Mouse (Mus musculus) CH12.LX (cell line): ENCODE measurements at regions not wholly inside any gene's neighbourhood (a gene's known extent, or its start where the extent isn't known, plus 50 kb on each side); places are given as distances from the start of the nearest gene placed in this dataset.

Source experiments
- CHD2 ChIP-seq: IDR thresholded peaks from 2 replicates; pipeline ENCODE4 v1.6.1; 2011; ENCODE audit warnings: low read length, improper control_type of control experiment
- CTCF ChIP-seq, 2 experiments: IDR thresholded peaks in 1 of 2; conservative IDR thresholded peaks in 1 of 2; 2 replicates each; pipeline ENCODE4 v1.5.1; 2011 to 2012; ENCODE audit warnings: low read depth in 2 of 2, low read length in 2 of 2, improper control_type of control experiment in 1 of 2, inconsistent platforms in 1 of 2, mild to moderate bottlenecking in 1 of 2, moderate library complexity in 1 of 2
- E2F4 ChIP-seq: IDR thresholded peaks from 2 replicates; pipeline ENCODE4 v1.6.1; 2011; ENCODE audit warnings: low read depth, low read length, improper control_type of control experiment; ENCODE audit not compliant: insufficient replicate concordance
- JUN ChIP-seq: IDR thresholded peaks from 2 replicates; pipeline ENCODE4 v1.6.1; 2011; ENCODE audit warnings: low read depth, mild to moderate bottlenecking, low read length, improper control_type of control experiment, moderate library complexity; ENCODE audit not compliant: insufficient read depth
- MAFK ChIP-seq: IDR thresholded peaks from 2 replicates; pipeline ENCODE4 v1.6.1; 2011; ENCODE audit warnings: low read length, improper control_type of control experiment; ENCODE audit not compliant: insufficient replicate concordance
- MAX ChIP-seq: IDR thresholded peaks from 2 replicates; pipeline ENCODE4 v1.6.1; 2011; ENCODE audit warnings: low read length, improper control_type of control experiment
- MEF2A ChIP-seq: IDR thresholded peaks from 2 replicates; pipeline ENCODE4 v1.6.1; 2014; ENCODE audit warnings: low read depth, mild to moderate bottlenecking, inconsistent platforms, low read length, improper control_type of control experiment, borderline replicate concordance
- NRF1 ChIP-seq: IDR thresholded peaks from 2 replicates; pipeline ENCODE4 v1.6.1; 2014; ENCODE audit warnings: low read depth, mild to moderate bottlenecking, inconsistent platforms, low read length, improper control_type of control experiment, moderate library complexity
- PAX5 ChIP-seq: IDR thresholded peaks from 2 replicates; pipeline ENCODE4 v1.6.1; 2012; ENCODE audit warnings: low read length, inconsistent platforms, mixed read lengths
- POLR2A ChIP-seq: IDR thresholded peaks from 2 replicates; pipeline ENCODE4 v1.6.1; 2011; ENCODE audit warnings: low read depth, mild to moderate bottlenecking, improper control_type of control experiment, low read length
- POLR2AphosphoS2 ChIP-seq: IDR thresholded peaks from 2 replicates; pipeline ENCODE4 v1.6.1; 2011; ENCODE audit warnings: low read depth, low read length, improper control_type of control experiment
- RCOR1 ChIP-seq: conservative IDR thresholded peaks from 2 replicates; pipeline ENCODE4 v1.6.1; 2012; ENCODE audit warnings: low read depth, mild to moderate bottlenecking, inconsistent platforms, low read length, improper control_type of control experiment
- USF1 ChIP-seq: IDR thresholded peaks from 2 replicates; pipeline ENCODE4 v1.6.1; 2014; ENCODE audit warnings: low read depth, mild to moderate bottlenecking, inconsistent platforms, low read length, improper control_type of control experiment
- USF2 ChIP-seq: conservative IDR thresholded peaks from 2 replicates; pipeline ENCODE4 v1.6.1; 2011; ENCODE audit warnings: low read depth, low read length, improper control_type of control experiment

- TF ChIP-seq CTCF (conservative IDR thresholded peaks at IDR 0.05 in 1 of 2, IDR thresholded peaks at IDR 0.05 in 1 of 2; ENCODE audit: low read depth in 2 of 2, low read length in 2 of 2) (no peak), NRF1 (no peak), MAFK (no peak), MAX (no peak), PAX5 (no peak), USF2 (no peak), E2F4 (no peak), POLR2A (no peak), MEF2A (no peak), CHD2 (no peak), POLR2AphosphoS2 (no peak), RCOR1 (no peak), USF1 (no peak), JUN (no peak)
Observed at GRCm38 (mm10) chr2:166252107-166252506, 96.6 kb upstream of the Sulf2 start.
